Mouse (Mus musculus) ES-E14 (cell line): ENCODE results near the gene Tdp2. TPM values are rescaled to one million over a fixed set of nuclear protein-coding genes. Genes with fewer than 3 reads are reported as not detected.

Experiments used
- DNase-seq: peaks from one replicate; pipeline ENCODE4 v3.0.0-alpha.2; 2013; ENCODE audit warnings: low read depth, low spot score
- H3K27ac ChIP-seq: 2 replicates; pipeline ENCODE4 v1.5.1; 2012; ENCODE audit warnings: low read depth, mild to moderate bottlenecking, low read length, moderate library complexity, mixed read lengths; ENCODE audit not compliant: poor library complexity, insufficient read depth, severe bottlenecking
- H3K36me3 ChIP-seq: 2 replicates; pipeline ENCODE4 v1.6.1; 2012; ENCODE audit warnings: mild to moderate bottlenecking, low read length, moderate library complexity, mixed read lengths; ENCODE audit not compliant: control insufficient read depth, poor library complexity, insufficient read depth, severe bottlenecking
- H3K4me1 ChIP-seq, 2 experiments: fragments of 150-350 bp in 1 of 2; sonication (generic) in 1 of 2; 2 replicates each; pipeline ENCODE4 v1.6.1; 2012; ENCODE audit warnings: low read length in 2 of 2, mild to moderate bottlenecking in 1 of 2, mixed read lengths in 1 of 2; ENCODE audit not compliant: control insufficient read depth in 2 of 2, insufficient read depth in 2 of 2, poor library complexity in 1 of 2
- H3K4me3 ChIP-seq, 2 experiments: fragments of 150-350 bp in 1 of 2; sonication (generic) in 1 of 2; 2 replicates each; pipeline ENCODE4 v1.5.1; 2012; ENCODE audit warnings: low read length in 2 of 2, low read depth in 1 of 2, mild to moderate bottlenecking in 1 of 2, mixed read lengths in 1 of 2; ENCODE audit not compliant: insufficient read depth in 1 of 2, poor library complexity in 1 of 2, severe bottlenecking in 1 of 2
- H3K9ac ChIP-seq: 2 replicates; pipeline ENCODE4 v1.6.1; 2012; ENCODE audit warnings: low read depth, mild to moderate bottlenecking, low read length, mixed read lengths; ENCODE audit not compliant: poor library complexity, insufficient read depth, severe bottlenecking
- H3K9me3 ChIP-seq: fragments of 150-350 bp; sonication (generic); 2 replicates; pipeline ENCODE4 v1.6.1; 2012; ENCODE audit warnings: low read depth, mild to moderate bottlenecking, low read length; ENCODE audit not compliant: control insufficient read depth, insufficient read depth
- CHD2 ChIP-seq: IDR thresholded peaks from 2 replicates; pipeline ENCODE4 v1.6.1; 2014; ENCODE audit warnings: mild to moderate bottlenecking, low read depth, low read length, inconsistent platforms
- HCFC1 ChIP-seq: IDR thresholded peaks from 2 replicates; pipeline ENCODE4 v1.6.1; 2012; ENCODE audit warnings: low read length, inconsistent platforms, borderline replicate concordance; ENCODE audit not compliant: insufficient read depth
- MAFK ChIP-seq: IDR thresholded peaks from 2 replicates; pipeline ENCODE4 v1.6.1; 2014; ENCODE audit warnings: mild to moderate bottlenecking, low read depth, low read length, inconsistent platforms; ENCODE audit not compliant: insufficient read depth
- ZC3H11A ChIP-seq: IDR thresholded peaks from 2 replicates; pipeline ENCODE4 v1.6.1; 2012; ENCODE audit warnings: low read depth, mild to moderate bottlenecking, inconsistent platforms, low read length, borderline replicate concordance
- ZNF384 ChIP-seq: IDR thresholded peaks from 2 replicates; pipeline ENCODE4 v1.6.1; 2012; ENCODE audit warnings: low read depth, low read length, inconsistent platforms
- in situ Hi-C, 2 experiments: fragments of 600-800 bp; cut with MboI; formaldehyde crosslinking; loops; one replicate each; pipeline ENCODE4 v1.15.1; 2025; ENCODE audit warnings: low sequenced_read_pairs in 2 of 2, inconsistent platforms in 1 of 2; ENCODE audit not compliant: unreplicated experiment in 2 of 2
- total RNA-seq: library from RNA; depleted of rRNA; stranded (reverse); fragments of 300-350 nt; gene quantifications from 2 replicates; pipeline ENCODE4 v1.2.3, GENCODE M21; 2012

The Tdp2 gene
- total RNA-seq, 1 experiment = 52.7 TPM

DNA sequence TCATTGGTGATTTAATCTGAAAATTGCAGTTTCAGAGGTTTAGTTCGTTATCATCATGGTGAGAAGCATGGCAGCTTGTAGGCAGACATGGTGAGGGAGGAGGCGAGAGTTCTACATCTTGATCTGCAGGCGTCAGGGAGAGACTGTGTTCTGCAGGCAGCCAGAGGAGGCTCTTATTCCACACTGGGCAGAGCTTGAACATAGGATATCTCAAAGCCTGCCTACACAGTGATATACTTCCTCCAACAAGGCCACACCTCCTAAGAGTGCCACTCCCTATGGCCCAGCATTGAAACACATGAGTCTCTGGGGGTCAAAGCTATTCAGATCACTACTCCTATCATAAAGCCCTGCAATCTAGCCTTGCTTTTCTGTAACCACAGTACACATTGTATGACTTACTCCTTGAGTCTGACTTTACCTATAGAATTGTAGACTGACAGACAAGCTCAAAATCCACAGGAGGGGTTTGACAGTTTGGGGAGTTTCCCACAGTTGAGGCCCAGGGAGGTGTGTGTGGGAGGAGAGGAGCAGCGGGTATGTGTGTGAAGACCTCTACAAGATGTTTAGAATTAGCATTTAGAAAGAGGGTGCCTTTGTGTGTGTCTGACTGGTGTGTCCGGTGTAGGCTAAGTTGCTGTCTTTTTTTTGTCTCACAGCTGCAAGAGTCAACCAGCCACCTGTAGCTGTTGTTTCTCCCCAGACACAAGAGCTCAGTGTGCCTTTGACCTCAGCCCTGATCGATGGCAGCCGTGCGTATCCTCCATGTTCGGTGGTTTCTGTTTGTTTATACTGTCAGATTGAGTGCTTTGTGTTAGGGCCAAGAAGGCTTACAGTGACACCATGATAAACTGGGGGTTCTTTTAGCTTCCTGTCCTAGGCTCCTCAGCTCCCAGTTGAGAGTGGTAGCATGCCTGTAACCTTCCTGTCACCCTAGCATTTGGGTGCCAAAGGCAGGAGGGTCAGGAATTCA lies 35.2 kb downstream of the Tdp2 start:
- H3K4me3 ChIP-seq = no peak overlapping the region
- H3K9me3 ChIP-seq = no peaks in the 10 kb centered on the region
- no peak overlapping the region for H3K9ac ChIP-seq
- peaks cover 5 to 6% of the 10 kb centered on the region in 2 experiments; a peak in 3 of 4 replicates for H3K4me1 ChIP-seq
- H3K27ac ChIP-seq = no peak overlapping the region
- no peak for DNase-seq
- TF ChIP-seq MAFK (no peak), ZC3H11A (no peak), CHD2 (no peak), HCFC1 (no peak), ZNF384 (no peak)
- no peaks in the 10 kb centered on the region for H3K36me3 ChIP-seq
- in situ Hi-C loops = no loop called here

DNA sequence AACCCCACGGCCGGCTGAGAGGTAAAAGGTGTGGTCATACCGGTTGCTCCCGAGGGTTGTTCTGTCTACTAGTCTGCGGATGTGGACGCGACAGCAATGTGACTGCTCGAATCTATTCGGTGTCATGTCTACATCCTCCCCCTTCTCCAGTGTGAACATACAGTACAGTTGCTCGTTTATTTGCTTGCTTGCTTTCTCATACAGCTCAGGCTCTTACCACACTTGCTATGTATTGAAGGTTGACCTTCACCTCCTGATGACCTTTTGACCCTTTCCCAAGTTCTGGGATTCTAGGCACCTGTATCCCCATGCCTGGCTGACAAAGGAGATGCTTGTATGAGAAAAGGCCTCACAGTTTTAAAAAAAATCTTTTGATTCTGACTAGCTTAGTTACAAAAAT lies 36.3 kb downstream of the Tdp2 start:
- H3K9me3 ChIP-seq = no peaks in the 10 kb centered on the region
- H3K4me1 ChIP-seq = peaks cover 5 to 6% of the 10 kb centered on the region in 2 experiments; a peak in 3 of 4 replicates
- TF ChIP-seq ZNF384 = no peak
- TF ChIP-seq CHD2 = no peak
- no peak for TF ChIP-seq ZC3H11A
- no peak for TF ChIP-seq MAFK
- no peak for TF ChIP-seq HCFC1
- no peaks in the 10 kb centered on the region for H3K36me3 ChIP-seq
- H3K4me3 ChIP-seq = no peak overlapping the region
- H3K9ac ChIP-seq = no peak overlapping the region
- no peak for DNase-seq
- in situ Hi-C loops = no loop called here
- H3K27ac ChIP-seq = no peak overlapping the region

DNA sequence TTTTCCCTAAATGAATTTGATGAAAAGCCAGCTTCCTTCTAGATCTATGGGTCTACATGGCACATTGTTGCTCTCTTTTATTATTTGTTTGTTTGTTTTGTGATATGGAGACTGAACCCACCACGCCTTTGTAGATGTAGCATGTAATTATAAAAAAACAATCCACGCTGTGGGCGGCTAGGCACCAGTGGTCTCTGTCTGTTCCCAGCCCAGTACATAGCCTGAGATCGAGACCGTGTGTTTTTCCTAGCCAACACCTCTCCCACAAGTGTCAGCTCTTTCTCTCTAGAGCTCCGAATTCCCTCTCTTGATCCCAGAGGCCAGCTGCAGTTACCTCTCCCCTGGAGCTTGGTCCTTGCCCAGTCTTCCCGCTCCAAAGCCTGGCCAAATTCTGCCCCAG lies 36.8 kb downstream of the Tdp2 start:
- no peak overlapping the region for H3K9ac ChIP-seq
- no peak for DNase-seq
- no peaks in the 10 kb centered on the region for H3K36me3 ChIP-seq
- TF ChIP-seq ZNF384 = no peak
- no peak for TF ChIP-seq HCFC1
- TF ChIP-seq CHD2 = no peak
- no peak for TF ChIP-seq MAFK
- no peak for TF ChIP-seq ZC3H11A
- H3K4me1 ChIP-seq = peaks cover 5 to 6% of the 10 kb centered on the region in 2 experiments; a peak in 3 of 4 replicates
- H3K4me3 ChIP-seq = no peak overlapping the region
- in situ Hi-C loops = no loop called here
- no peak overlapping the region for H3K27ac ChIP-seq
- no peaks in the 10 kb centered on the region for H3K9me3 ChIP-seq

DNA sequence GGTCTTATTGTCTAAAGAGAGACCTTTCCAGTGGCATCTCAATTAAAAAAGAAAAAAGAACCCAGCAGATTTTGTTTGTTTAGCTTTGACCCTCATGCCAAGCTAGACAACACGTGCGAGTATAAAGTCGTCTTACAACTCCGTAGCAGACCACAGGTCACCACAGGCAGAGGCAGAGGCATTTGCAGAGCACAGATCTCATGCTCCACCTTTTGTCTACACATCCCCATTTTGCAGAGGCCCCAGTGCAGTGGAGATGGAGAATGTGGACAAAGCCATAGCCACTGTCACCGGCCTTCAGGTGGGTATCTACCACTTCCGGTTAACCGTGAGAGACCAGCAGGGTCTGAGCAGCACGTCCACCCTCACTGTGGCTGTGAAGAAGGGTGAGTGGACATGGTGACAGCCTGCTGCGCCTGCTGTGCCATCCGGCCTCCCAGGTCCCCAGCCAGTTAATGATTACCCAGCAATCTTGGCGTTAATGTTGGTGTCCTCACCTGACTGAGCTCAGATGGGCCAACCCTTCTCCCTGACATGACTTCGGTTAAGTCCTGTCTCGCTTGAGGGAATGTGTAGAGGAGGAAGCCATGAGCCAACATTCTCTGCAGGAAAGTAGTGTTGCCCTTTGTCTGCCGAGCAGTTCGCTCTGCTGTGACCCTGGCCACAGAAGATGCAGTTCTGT lies 48.0 kb downstream of the Tdp2 start:
- Histone ChIP-seq H3K36me3 (no peaks in the 10 kb centered on the region), H3K9ac (no peak overlapping the region), H3K4me3 (no peak overlapping the region), H3K4me1 (no peaks in the 10 kb centered on the region), H3K9me3 (no peaks in the 10 kb centered on the region), H3K27ac (no peak overlapping the region)
- DNase-seq = no peak
- TF ChIP-seq HCFC1 = no peak
- no peak for TF ChIP-seq CHD2
- TF ChIP-seq MAFK = no peak
- TF ChIP-seq ZC3H11A = no peak
- no peak for TF ChIP-seq ZNF384
- in situ Hi-C loops = no loop called here
